Mouse (Mus musculus) myocyte (in vitro differentiated cells): ENCODE results near the gene Taf8. TPM values are rescaled to one million over a fixed set of nuclear protein-coding genes. Genes with fewer than 3 reads are reported as not detected.

ENCODE experiments used
- H3K27me3 ChIP-seq: one replicate; pipeline ENCODE4 v1.6.1; 2011; ENCODE audit not compliant: control insufficient read depth, insufficient read depth, insufficient read length
- H3K36me3 ChIP-seq: one replicate; pipeline ENCODE4 v1.6.1; 2011; ENCODE audit not compliant: control insufficient read depth, insufficient read depth
- H3K4me2 ChIP-seq: one replicate; pipeline ENCODE4 v1.6.1; 2011; ENCODE audit warnings: low read depth, control low read depth
- H3K4me3 ChIP-seq: one replicate; pipeline ENCODE4 v1.5.1; 2011; ENCODE audit warnings: mild to moderate bottlenecking, control low read depth, moderate library complexity
- H3K79me2 ChIP-seq: one replicate; pipeline ENCODE4 v1.6.1; 2011; ENCODE audit not compliant: control insufficient read depth, insufficient read depth
- H3ac ChIP-seq: one replicate; pipeline ENCODE4 v1.6.1; 2011; ENCODE audit not compliant: control insufficient read depth, insufficient read length
- CEBPB ChIP-seq: IDR thresholded peaks from 2 replicates; pipeline ENCODE4 v1.6.1; 2011; ENCODE audit warnings: mild to moderate bottlenecking, moderate library complexity; ENCODE audit not compliant: poor library complexity, insufficient read depth, severe bottlenecking
- E2F4 ChIP-seq: IDR thresholded peaks from one replicate; pipeline ENCODE4 v1.6.1; 2011; ENCODE audit warnings: mild to moderate bottlenecking, control low read depth, moderate library complexity; ENCODE audit not compliant: insufficient read depth
- MAX ChIP-seq: IDR thresholded peaks from one replicate; pipeline ENCODE4 v1.6.1; 2011; ENCODE audit warnings: low read depth, mild to moderate bottlenecking, control low read depth
- MYOD1 ChIP-seq, 3 experiments: IDR thresholded peaks; one replicate each; pipeline ENCODE4 v1.6.1; 2011; ENCODE audit warnings: control low read depth in 2 of 3, low read depth in 2 of 3, mild to moderate bottlenecking in 2 of 3, moderate library complexity in 1 of 3; ENCODE audit not compliant: insufficient read length in 2 of 3, control insufficient read depth in 1 of 3
- MYOG ChIP-seq, 3 experiments: IDR thresholded peaks; one replicate each; pipeline ENCODE4 v1.6.1; 2011; ENCODE audit warnings: control low read depth in 2 of 3, low read depth in 2 of 3, mild to moderate bottlenecking in 2 of 3; ENCODE audit not compliant: insufficient read length in 2 of 3, control insufficient read depth in 1 of 3, insufficient read depth in 1 of 3
- POLR2A ChIP-seq: IDR thresholded peaks from one replicate; pipeline ENCODE4 v1.6.1; 2011; ENCODE audit warnings: low read depth, mild to moderate bottlenecking, control low read depth, moderate library complexity; ENCODE audit not compliant: insufficient read length
- POLR2AphosphoS2 ChIP-seq: IDR thresholded peaks from one replicate; pipeline ENCODE4 v1.6.1; 2011; ENCODE audit warnings: low read depth, control low read depth; ENCODE audit not compliant: insufficient read length
- REST ChIP-seq: IDR thresholded peaks from one replicate; pipeline ENCODE4 v1.6.1; 2011; ENCODE audit warnings: mild to moderate bottlenecking, control low read depth, moderate library complexity; ENCODE audit not compliant: insufficient read depth, insufficient read length
- SRF ChIP-seq: IDR thresholded peaks from one replicate; pipeline ENCODE4 v1.6.1; 2011; ENCODE audit warnings: low read depth; ENCODE audit not compliant: control insufficient read depth, insufficient read length
- TCF12 ChIP-seq: IDR thresholded peaks from one replicate; pipeline ENCODE4 v1.6.1; 2011; ENCODE audit warnings: mild to moderate bottlenecking, control low read depth; ENCODE audit not compliant: poor library complexity, insufficient read depth, severe bottlenecking
- TCF3 ChIP-seq: IDR thresholded peaks from one replicate; pipeline ENCODE4 v1.6.1; 2011; ENCODE audit warnings: low read depth, control low read depth; ENCODE audit not compliant: insufficient read length
- USF1 ChIP-seq: IDR thresholded peaks from one replicate; pipeline ENCODE4 v1.6.1; 2011; ENCODE audit warnings: low read depth, mild to moderate bottlenecking, control low read depth, moderate library complexity
- polyA plus RNA-seq: library from polyadenylated mRNA; unstranded; fragments of >200 nt; fragmentation: generic; extraction: Trizol; gene quantifications from one replicate; pipeline ENCODE4 v1.2.1, GENCODE M21; 2012; ENCODE audit warnings: missing spikeins

Gene Taf8
- polyA plus RNA-seq: 13.4 TPM

DNA sequence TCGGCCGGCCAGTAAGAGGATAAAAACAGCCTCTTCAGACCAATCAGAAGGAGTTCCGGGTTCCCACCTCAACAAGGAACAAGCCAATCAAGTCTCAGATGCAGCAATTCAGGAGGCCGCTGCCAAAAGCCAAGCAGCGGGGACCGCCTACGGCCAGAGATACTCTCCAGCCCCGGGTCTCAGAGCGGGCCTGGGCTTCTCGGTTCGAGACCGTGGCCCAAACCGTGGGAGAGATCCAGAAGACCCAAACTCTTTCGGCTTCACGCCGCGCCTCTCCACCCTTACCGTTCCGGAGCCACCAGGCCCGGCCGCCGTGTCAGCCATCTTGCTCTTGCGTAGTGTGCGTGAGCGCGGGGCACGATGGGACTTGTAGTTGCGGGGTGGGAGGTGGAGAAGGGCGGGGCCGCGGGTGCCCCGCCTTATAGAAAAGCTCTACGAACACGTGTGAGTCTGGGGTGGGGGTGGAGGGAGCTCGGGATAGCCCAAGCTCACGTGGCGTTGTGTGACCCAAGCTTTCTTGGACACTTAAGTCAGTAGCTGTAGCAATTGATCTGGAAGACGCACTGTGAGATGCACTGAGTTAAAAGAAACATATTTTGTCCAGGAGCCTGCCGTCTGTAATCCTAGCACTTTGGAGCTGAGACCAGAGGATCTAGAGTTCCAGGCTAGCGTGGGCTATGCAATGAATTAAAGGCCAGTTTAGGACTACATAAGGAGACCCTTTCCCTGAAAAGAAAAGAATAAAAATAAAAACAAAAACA, at the start of gene Taf8:
TSS of gene Taf8 (minus strand) at position 347 of the 761 bp plus-strand sequence.
- Histone ChIP-seq H3K36me3 (peaks cover 7% of the 10 kb centered on the region), H3K4me3 (peak within 1 kb of the TSS; percentile 59), H3K4me2 (peak within 1 kb of the TSS; percentile 91), H3ac (peak within 1 kb of the TSS; percentile 17), H3K27me3 (no peaks in the 10 kb centered on the region), H3K79me2 (peaks cover 5% of the 10 kb centered on the region)
- peak; percentile 42 for TF ChIP-seq USF1
- peak; percentile 86 for TF ChIP-seq POLR2A
- TF ChIP-seq TCF3: no peak
- TF ChIP-seq MAX: peak; percentile 82
- TF ChIP-seq TCF12: no peak
- TF ChIP-seq E2F4: no peak
- TF ChIP-seq REST: peak; percentile 28
- TF ChIP-seq POLR2AphosphoS2: peak; percentile 82

DNA sequence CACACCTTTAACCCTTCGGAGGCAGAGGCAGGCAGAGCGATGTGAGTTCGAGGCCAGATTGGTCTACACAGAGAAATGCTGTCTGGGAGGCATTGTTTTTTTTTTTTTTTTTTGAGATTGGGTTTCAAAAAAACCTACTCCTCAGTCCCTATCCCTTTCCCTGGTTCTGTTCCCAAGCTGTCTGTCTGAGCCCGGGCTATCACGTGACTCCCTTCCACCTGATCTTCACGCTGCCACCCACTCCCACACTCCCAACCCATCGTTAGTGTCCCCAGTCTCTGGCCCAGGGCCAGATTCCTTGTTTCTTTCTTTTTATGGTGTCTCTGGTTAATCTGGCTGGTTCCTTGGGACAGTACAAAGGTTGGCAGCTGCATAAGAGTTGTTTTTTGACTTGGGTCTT, 49.0 kb upstream of the Taf8 start:
- Histone ChIP-seq H3K4me2 (peak overlapping the region; percentile 15), H3K27me3 (no peaks in the 10 kb centered on the region), H3K79me2 (no peaks in the 10 kb centered on the region), H3K4me3 (no peak overlapping the region), H3K36me3 (no peaks in the 10 kb centered on the region), H3ac (no peak overlapping the region)
- TF ChIP-seq POLR2A (no peak), USF1 (peak; percentile 6)

DNA sequence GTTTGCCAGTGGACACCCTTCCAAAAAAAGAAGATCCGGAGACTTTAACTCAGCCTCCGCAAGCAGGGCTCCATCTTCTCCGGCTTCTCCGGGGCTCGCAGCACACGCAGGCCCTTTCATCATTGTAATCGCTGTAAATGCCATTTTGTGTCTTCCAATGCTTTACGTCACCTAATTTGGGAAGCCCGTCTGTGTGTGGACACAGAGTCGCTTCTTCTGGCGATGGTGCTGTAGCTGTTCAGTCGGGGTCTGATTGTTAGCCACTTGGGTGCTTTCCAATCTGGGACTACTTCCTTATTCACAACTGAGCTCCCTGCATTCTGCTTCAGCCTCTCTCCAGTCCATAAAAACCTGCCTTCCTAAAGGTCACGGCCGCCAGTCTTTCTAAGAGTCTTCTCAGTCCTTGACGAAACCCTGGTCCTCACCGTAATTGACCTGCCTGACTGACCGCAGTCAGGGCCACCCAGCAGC, 43.8 kb upstream of the Taf8 start:
- no peak for TF ChIP-seq MYOD1 (IDR thresholded peaks at IDR 0.05; ENCODE audit: control insufficient read depth in 1 of 3, insufficient read length in 2 of 3, low read depth in 2 of 3)
- no peak for TF ChIP-seq TCF12
- TF ChIP-seq POLR2A: no peak
- no peak for TF ChIP-seq CEBPB
- TF ChIP-seq USF1: no peak
- TF ChIP-seq E2F4: no peak
- TF ChIP-seq MAX: no peak
- no peak for TF ChIP-seq TCF3
- no peak for TF ChIP-seq REST
- TF ChIP-seq MYOG (IDR thresholded peaks at IDR 0.05; ENCODE audit: control insufficient read depth in 1 of 3, insufficient read depth in 1 of 3, insufficient read length in 2 of 3, low read depth in 2 of 3): no peak
- no peak for TF ChIP-seq POLR2AphosphoS2
- TF ChIP-seq SRF: no peak
- Histone ChIP-seq H3K79me2 (no peaks in the 10 kb centered on the region), H3K27me3 (no peaks in the 10 kb centered on the region), H3K4me2 (no peak overlapping the region), H3K36me3 (no peaks in the 10 kb centered on the region), H3ac (no peak overlapping the region), H3K4me3 (no peak overlapping the region)

- no peak overlapping the region for H3K4me3 ChIP-seq
- H3K27me3 ChIP-seq: no peaks in the 10 kb centered on the region
- H3ac ChIP-seq: no peak overlapping the region
- no peaks in the 10 kb centered on the region for H3K79me2 ChIP-seq
- no peaks in the 10 kb centered on the region for H3K36me3 ChIP-seq
- TF ChIP-seq MYOD1 (IDR thresholded peaks at IDR 0.05; ENCODE audit: control insufficient read depth in 1 of 3, insufficient read length in 2 of 3, low read depth in 2 of 3) (no peak), POLR2AphosphoS2 (no peak), TCF3 (no peak), REST (no peak), MAX (no peak), E2F4 (no peak), TCF12 (no peak), USF1 (no peak), POLR2A (no peak), CEBPB (no peak), SRF (no peak), MYOG (IDR thresholded peaks at IDR 0.05; ENCODE audit: control insufficient read depth in 1 of 3, insufficient read depth in 1 of 3, insufficient read length in 2 of 3, low read depth in 2 of 3) (no peak)
- no peak overlapping the region for H3K4me2 ChIP-seq
These were observed 43.1 kb upstream of the Taf8 start for GRCm38 (mm10) chr17:47545154-47545553.

DNA sequence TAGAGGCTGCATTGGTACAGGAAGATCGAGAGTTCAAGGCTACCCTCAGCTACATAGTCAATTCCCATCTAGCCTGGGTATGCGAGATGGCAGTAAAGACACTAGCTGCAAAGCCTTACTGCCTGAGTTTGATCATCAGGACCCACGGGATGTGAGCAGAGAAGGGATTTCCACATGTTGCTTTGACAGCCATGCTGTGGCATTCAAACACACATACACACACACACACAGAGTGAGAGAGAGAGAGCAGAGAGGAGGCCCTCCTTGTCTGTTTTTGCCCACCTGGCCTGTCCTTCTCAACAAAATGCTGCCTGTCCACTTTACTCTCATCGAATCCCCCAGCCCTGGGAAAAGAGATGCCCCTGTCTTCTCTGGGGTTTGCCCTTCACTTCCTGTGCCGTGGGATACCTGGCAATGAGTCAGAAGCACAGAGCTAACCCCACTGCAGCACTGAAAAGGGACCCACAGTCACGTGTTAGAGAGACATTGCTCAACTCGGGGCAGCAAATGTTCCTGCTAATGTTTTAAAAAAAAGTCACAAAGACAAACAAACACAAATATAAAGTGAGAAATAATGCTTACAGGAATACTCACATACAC, 41.1 kb upstream of the Taf8 start:
- Histone ChIP-seq H3K79me2 (no peaks in the 10 kb centered on the region), H3ac (no peak overlapping the region), H3K4me2 (peak overlapping the region; percentile 66), H3K4me3 (no peak overlapping the region), H3K36me3 (no peaks in the 10 kb centered on the region), H3K27me3 (no peaks in the 10 kb centered on the region)
- TF ChIP-seq CEBPB: peak; percentile 38; the same call in 1 of the 2 replicates
- TF ChIP-seq REST: no peak
- peak; percentile 39 for TF ChIP-seq USF1
